Mouse (Mus musculus): ENCODE measurements at regions not wholly inside any gene's neighbourhood (a gene's known extent, or its start where the extent isn't known, plus 50 kb on each side); places are given as distances from the start of the nearest gene placed in this dataset.

- DNase-seq (ENCODE audit: low spot score) (peak; percentile 48), ATAC-seq (ENCODE audit: insufficient read depth, low FRiP score, low TSS enrichment) (no peak)
- H3K27me3 ChIP-seq (ENCODE audit: control insufficient read depth, insufficient read depth, low read length), result no peaks in the 10 kb centered on the region
- peaks cover 9% of the 10 kb centered on the region; the same call in 1 of the 2 replicates for H3K4me1 ChIP-seq (ENCODE audit: control insufficient read depth, insufficient read depth, low read length)
- no peak overlapping the region for H3K9ac ChIP-seq (ENCODE audit: low read length)
- no peaks in the 10 kb centered on the region for H3K36me3 ChIP-seq (ENCODE audit: control insufficient read depth, insufficient read depth, low read length)
- 0 out of 2 replicates have a peak overlapping the region, but pooled peaks have one; percentile 27 for H3K27ac ChIP-seq (ENCODE audit: low read depth, low read length)
- no peak overlapping the region for H3K4me2 ChIP-seq (ENCODE audit: low read depth)
- WGBS, result 26% methylated on average over 5 of the region's 6 CpGs
- no peaks in the 10 kb centered on the region for H3K9me3 ChIP-seq (ENCODE audit: control insufficient read depth, low read length)
- no peak overlapping the region for H3K4me3 ChIP-seq (ENCODE audit: low read depth, low read length)
Measured at GRCm38 (mm10) chr17:83115832-83116480, 99.1 kb upstream of the Pkdcc start.

GRCm38 (mm10) chr17:83120665-83121232, 94.3 kb upstream of the Pkdcc start:
- Histone ChIP-seq H3K9ac (ENCODE audit: low read length) (no peak overlapping the region), H3K4me3 (ENCODE audit: low read depth, low read length) (no peak overlapping the region), H3K9me3 (ENCODE audit: control insufficient read depth, low read length) (no peaks in the 10 kb centered on the region), H3K27ac (ENCODE audit: low read depth, low read length) (no peak overlapping the region), H3K36me3 (ENCODE audit: control insufficient read depth, insufficient read depth, low read length) (no peaks in the 10 kb centered on the region), H3K27me3 (ENCODE audit: control insufficient read depth, insufficient read depth, low read length) (no peaks in the 10 kb centered on the region), H3K4me2 (ENCODE audit: low read depth) (no peak overlapping the region), H3K4me1 (ENCODE audit: control insufficient read depth, insufficient read depth, low read length) (peaks cover 13% of the 10 kb centered on the region)
- no peak for DNase-seq (ENCODE audit: low spot score)
- no peak for ATAC-seq (ENCODE audit: insufficient read depth, low FRiP score, low TSS enrichment)
- 60% methylated on average over 16 of the region's 16 CpGs for WGBS

- peak; percentile 63 for ATAC-seq (ENCODE audit: insufficient read depth, low FRiP score, low TSS enrichment)
- peak overlapping the region; percentile 32 for H3K4me2 ChIP-seq (ENCODE audit: low read depth)
- WGBS, result 5% methylated on average over 20 of the region's 20 CpGs
- H3K4me3 ChIP-seq (ENCODE audit: low read depth, low read length), result no peak overlapping the region
- no peaks in the 10 kb centered on the region for H3K36me3 ChIP-seq (ENCODE audit: control insufficient read depth, insufficient read depth, low read length)
- no peak overlapping the region for H3K27ac ChIP-seq (ENCODE audit: low read depth, low read length)
- peaks cover 8% of the 10 kb centered on the region; the same call in 1 of the 2 replicates for H3K4me1 ChIP-seq (ENCODE audit: control insufficient read depth, insufficient read depth, low read length)
- DNase-seq (ENCODE audit: low spot score), result peak; percentile 70
- H3K27me3 ChIP-seq (ENCODE audit: control insufficient read depth, insufficient read depth, low read length), result no peaks in the 10 kb centered on the region
- H3K9ac ChIP-seq (ENCODE audit: low read length), result no peak overlapping the region
- no peaks in the 10 kb centered on the region for H3K9me3 ChIP-seq (ENCODE audit: control insufficient read depth, low read length)
Measured at GRCm38 (mm10) chr17:83122525-83123280, 92.4 kb upstream of the Pkdcc start.

- no peaks in the 10 kb centered on the region for H3K27me3 ChIP-seq (ENCODE audit: control insufficient read depth, insufficient read depth, low read length)
- no peaks in the 10 kb centered on the region for H3K9me3 ChIP-seq (ENCODE audit: control insufficient read depth, low read length)
- H3K27ac ChIP-seq (ENCODE audit: low read depth, low read length), result no peak overlapping the region
- no peak overlapping the region for H3K4me3 ChIP-seq (ENCODE audit: low read depth, low read length)
- peaks cover 15% of the 10 kb centered on the region; the same call in 1 of the 2 replicates for H3K4me1 ChIP-seq (ENCODE audit: control insufficient read depth, insufficient read depth, low read length)
- no peak overlapping the region for H3K4me2 ChIP-seq (ENCODE audit: low read depth)
- ATAC-seq (ENCODE audit: insufficient read depth, low FRiP score, low TSS enrichment), result no peak
- no peak overlapping the region for H3K9ac ChIP-seq (ENCODE audit: low read length)
- H3K36me3 ChIP-seq (ENCODE audit: control insufficient read depth, insufficient read depth, low read length), result no peaks in the 10 kb centered on the region
- DNase-seq (ENCODE audit: low spot score), result no peak
Measured at GRCm38 (mm10) chr17:83125057-83125456, 90.0 kb upstream of the Pkdcc start.

- Histone ChIP-seq H3K4me3 (ENCODE audit: low read depth, low read length) (no peak overlapping the region), H3K4me2 (ENCODE audit: low read depth) (no peak overlapping the region), H3K36me3 (ENCODE audit: control insufficient read depth, insufficient read depth, low read length) (no peaks in the 10 kb centered on the region), H3K27me3 (ENCODE audit: control insufficient read depth, insufficient read depth, low read length) (no peaks in the 10 kb centered on the region), H3K4me1 (ENCODE audit: control insufficient read depth, insufficient read depth, low read length) (peaks cover 11% of the 10 kb centered on the region; the same call in 1 of the 2 replicates), H3K9ac (ENCODE audit: low read length) (no peak overlapping the region), H3K27ac (ENCODE audit: low read depth, low read length) (no peak overlapping the region), H3K9me3 (ENCODE audit: control insufficient read depth, low read length) (no peaks in the 10 kb centered on the region)
- no peak for DNase-seq (ENCODE audit: low spot score)
- no peak for ATAC-seq (ENCODE audit: insufficient read depth, low FRiP score, low TSS enrichment)
- WGBS, result 32% methylated on average over 6 of the region's 6 CpGs
Measured at GRCm38 (mm10) chr17:83127842-83128241, 87.2 kb upstream of the Pkdcc start.

- H3K27me3 ChIP-seq (ENCODE audit: control insufficient read depth, insufficient read depth, low read length), result no peaks in the 10 kb centered on the region
- 58% methylated on average over 14 of the region's 14 CpGs for WGBS
- no peak overlapping the region for H3K4me2 ChIP-seq (ENCODE audit: low read depth)
- DNase-seq (ENCODE audit: low spot score), result no peak
- 0 out of 2 replicates have a peak, but pooled peaks have one; percentile 56 for ATAC-seq (ENCODE audit: insufficient read depth, low FRiP score, low TSS enrichment)
- H3K4me1 ChIP-seq (ENCODE audit: control insufficient read depth, insufficient read depth, low read length), result peaks cover 8% of the 10 kb centered on the region; the same call in 1 of the 2 replicates
- H3K9me3 ChIP-seq (ENCODE audit: control insufficient read depth, low read length), result no peaks in the 10 kb centered on the region
- no peak overlapping the region for H3K9ac ChIP-seq (ENCODE audit: low read length)
- H3K36me3 ChIP-seq (ENCODE audit: control insufficient read depth, insufficient read depth, low read length), result no peaks in the 10 kb centered on the region
- H3K27ac ChIP-seq (ENCODE audit: low read depth, low read length), result no peak overlapping the region
- H3K4me3 ChIP-seq (ENCODE audit: low read depth, low read length), result no peak overlapping the region
Measured at GRCm38 (mm10) chr17:83128843-83129544, 86.1 kb upstream of the Pkdcc start.

GRCm38 (mm10) chr17:83129658-83130057, 85.4 kb upstream of the Pkdcc start:
- no peak overlapping the region for H3K4me2 ChIP-seq (ENCODE audit: low read depth)
- 72% methylated on average over 7 of the region's 7 CpGs for WGBS
- no peaks in the 10 kb centered on the region for H3K27me3 ChIP-seq (ENCODE audit: control insufficient read depth, insufficient read depth, low read length)
- H3K9me3 ChIP-seq (ENCODE audit: control insufficient read depth, low read length), result no peaks in the 10 kb centered on the region
- DNase-seq (ENCODE audit: low spot score), result no peak
- peaks cover 8% of the 10 kb centered on the region; the same call in 1 of the 2 replicates for H3K4me1 ChIP-seq (ENCODE audit: control insufficient read depth, insufficient read depth, low read length)
- H3K9ac ChIP-seq (ENCODE audit: low read length), result no peak overlapping the region
- no peak for ATAC-seq (ENCODE audit: insufficient read depth, low FRiP score, low TSS enrichment)
- no peak overlapping the region for H3K4me3 ChIP-seq (ENCODE audit: low read depth, low read length)
- H3K36me3 ChIP-seq (ENCODE audit: control insufficient read depth, insufficient read depth, low read length), result no peaks in the 10 kb centered on the region
- H3K27ac ChIP-seq (ENCODE audit: low read depth, low read length), result no peak overlapping the region

GRCm38 (mm10) chr17:83133201-83133600, 81.9 kb upstream of the Pkdcc start:
- Histone ChIP-seq H3K4me2 (ENCODE audit: low read depth) (no peak overlapping the region), H3K27me3 (ENCODE audit: control insufficient read depth, insufficient read depth, low read length) (no peaks in the 10 kb centered on the region), H3K27ac (ENCODE audit: low read depth, low read length) (no peak overlapping the region), H3K9me3 (ENCODE audit: control insufficient read depth, low read length) (no peaks in the 10 kb centered on the region), H3K9ac (ENCODE audit: low read length) (no peak overlapping the region), H3K4me3 (ENCODE audit: low read depth, low read length) (no peak overlapping the region), H3K4me1 (ENCODE audit: control insufficient read depth, insufficient read depth, low read length) (peaks cover 13% of the 10 kb centered on the region), H3K36me3 (ENCODE audit: control insufficient read depth, insufficient read depth, low read length) (no peaks in the 10 kb centered on the region)
- DNase-seq (ENCODE audit: low spot score), result no peak
- no peak for ATAC-seq (ENCODE audit: insufficient read depth, low FRiP score, low TSS enrichment)
- WGBS, result 67% methylated on average over 9 of the region's 9 CpGs

All from neural tube, embryonic 11.5 days (tissue).